ENCODE assay signal across 8 mouse cellular contexts in the genomic region with DNA sequence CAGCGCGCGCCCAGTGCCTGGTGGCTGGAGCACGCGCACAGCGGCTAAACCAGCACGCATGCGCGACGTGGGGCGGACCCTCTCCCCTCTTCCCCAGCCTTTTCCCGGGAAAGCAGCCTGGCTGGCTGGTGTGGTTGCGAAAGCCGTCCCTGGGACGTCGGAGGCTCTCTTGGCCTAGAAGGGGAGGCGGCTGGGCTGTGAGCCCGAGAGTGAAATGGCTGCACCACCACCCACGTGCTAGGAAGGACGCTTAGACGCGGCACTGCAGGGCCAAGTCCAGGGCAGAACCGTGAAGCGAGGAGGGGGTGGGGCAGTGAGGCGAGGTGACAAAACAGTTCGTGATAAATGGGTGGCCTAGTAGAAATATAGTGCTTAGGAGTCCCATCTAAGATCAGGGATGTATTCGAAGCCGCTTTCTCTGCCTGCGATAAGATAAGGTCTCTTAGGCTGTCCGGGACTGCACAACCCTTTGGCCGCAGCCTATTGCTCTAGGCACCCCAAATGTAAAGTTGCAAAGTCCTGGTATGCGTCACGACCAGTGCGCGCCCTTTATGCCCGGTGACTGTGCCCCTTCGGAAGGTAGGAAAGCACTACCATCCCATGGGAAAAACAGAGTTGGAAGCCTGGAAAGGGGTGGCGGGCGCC. TPM values are rescaled to one million over a fixed set of nuclear protein-coding genes. Genes with fewer than 3 reads are reported as not detected.
A peak's percentile ranks its signal among the peaks of the same experiment; 100 is the strongest.
DNase-seq lines count a peak whose midpoint lies in the region; ATAC-seq and TF ChIP-seq lines count a peak whose summit lies in the region.
"Had no signal": no experiment of that assay in that cellular context is flagged by ENCODE, and none has a peak within 500 bp of the region (broad histone marks: within the 10 kb centered on the region; RNA-seq: fewer than 3 reads in every experiment).

No protein-coding gene starts in this region.

- ATAC-seq in liver, postnatal 0 days, result peak; percentile 78
- ATAC-seq in neural tube, embryonic 15.5 days (ENCODE audit: low FRiP score), result peak; percentile 29; the same call in 1 of the 2 replicates

- H3K36me3 ChIP-seq in ES-Bruce4 (ENCODE audit: control insufficient read depth, insufficient read depth, low read length, poor library complexity, severe bottlenecking), result no peaks in the 10 kb centered on the region
- H3K36me3 ChIP-seq in heart, adult 2 months (ENCODE audit: control insufficient read depth, insufficient read depth, low read length), result no peaks in the 10 kb centered on the region
- H3K36me3 ChIP-seq in liver, postnatal 0 days (replicated peaks; ENCODE audit: insufficient read depth, low read length), result no peaks in the 10 kb centered on the region
- H3K36me3 ChIP-seq in neural tube, embryonic 15.5 days, result no peaks in the 10 kb centered on the region

- no peaks in the 10 kb centered on the region for H3K9me3 ChIP-seq in ES-Bruce4 (replicated peaks; ENCODE audit: control insufficient read depth, insufficient read depth, low read length, poor library complexity, severe bottlenecking)
- no peaks in the 10 kb centered on the region for H3K9me3 ChIP-seq in liver, postnatal 0 days (ENCODE audit: low read length)
- no peaks in the 10 kb centered on the region for H3K9me3 ChIP-seq in neural tube, embryonic 15.5 days (replicated peaks)

- peak overlapping the region; percentile 23; the same call in 1 of the 2 replicates for H3K4me2 ChIP-seq in liver, postnatal 0 days (ENCODE audit: low read depth, low read length)
- peak overlapping the region; percentile 72 for H3K4me2 ChIP-seq in neural tube, embryonic 15.5 days

- 0 out of 2 replicates have a peak overlapping the region, but pooled peaks have one; percentile 0 for H3K4me3 ChIP-seq in ES-Bruce4 (ENCODE audit: low read depth, low read length)
- H3K4me3 ChIP-seq in heart, adult 2 months, result no peak overlapping the region
- H3K4me3 ChIP-seq in liver, postnatal 0 days (ENCODE audit: low read depth, low read length), result 0 out of 2 replicates have a peak overlapping the region, but pooled peaks have one; percentile 2
- peak overlapping the region; percentile 40 for H3K4me3 ChIP-seq in neural tube, embryonic 15.5 days (replicated peaks)

- WGBS in heart, adult 2 months, result 5% methylated on average over 39 of the region's 39 CpGs
- under 1% methylated on average over 37 of the region's 39 CpGs for WGBS in liver, postnatal 0 days (ENCODE audit: insufficient replicate concordance)
- 1% methylated on average over 39 of the region's 39 CpGs for WGBS in neural tube, embryonic 15.5 days

- no peak overlapping the region for H3K9ac ChIP-seq in ES-Bruce4 (ENCODE audit: low read depth, poor library complexity, severe bottlenecking)
- H3K9ac ChIP-seq in heart, adult 2 months (ENCODE audit: low read depth, low read length), result no peak overlapping the region
- H3K9ac ChIP-seq in liver, postnatal 0 days (replicated peaks), result no peak overlapping the region
- H3K9ac ChIP-seq in neural tube, embryonic 15.5 days (replicated peaks), result peak overlapping the region; percentile 31; the same call in 1 of the 2 replicates

- no peak for TF ChIP-seq EP300 in ES-Bruce4 (IDR thresholded peaks at IDR 0.05; ENCODE audit: insufficient read depth, low read depth, low read length)
- no peak for TF ChIP-seq EP300 in heart, adult 2 months (IDR thresholded peaks at IDR 0.05; ENCODE audit: insufficient read depth, low read depth, low read length)
- peak; percentile 47; the same call in 1 of the 2 replicates for TF ChIP-seq EP300 in liver, postnatal 0 days (IDR thresholded peaks at IDR 0.05; ENCODE audit: low read depth)

- no peaks in the 10 kb centered on the region for H3K4me1 ChIP-seq in ES-Bruce4 (ENCODE audit: control insufficient read depth, insufficient read depth, low read length)
- H3K4me1 ChIP-seq in heart, adult 2 months (ENCODE audit: control insufficient read depth, insufficient read depth, low read length), result peaks cover 5% of the 10 kb centered on the region
- peaks cover 35% of the 10 kb centered on the region for H3K4me1 ChIP-seq in liver, postnatal 0 days (ENCODE audit: insufficient read depth)
- H3K4me1 ChIP-seq in neural tube, embryonic 15.5 days, result peaks cover 49% of the 10 kb centered on the region

- DNase-seq in ZHBTc4 (ENCODE audit: low read depth, low spot score), result peak; percentile 70
- DNase-seq in heart, adult 2 months, result peak; percentile 76 to 85
- peak; percentile 71 for DNase-seq in kidney, adult 11 months
- peak; percentile 79 for DNase-seq in liver, postnatal 0 days
- DNase-seq in spleen, postnatal 14 days (ENCODE audit: low spot score in 2 of 2), result no peak

- H3K27me3 ChIP-seq in ES-Bruce4 (ENCODE audit: control insufficient read depth, insufficient read depth, low read length, poor library complexity, severe bottlenecking), result peaks cover 40% of the 10 kb centered on the region
- H3K27me3 ChIP-seq in heart, adult 2 months (ENCODE audit: control insufficient read depth, insufficient read depth, low read length), result peaks cover 46% of the 10 kb centered on the region
- peaks cover 100% of the 10 kb centered on the region for H3K27me3 ChIP-seq in liver, postnatal 0 days (ENCODE audit: insufficient read depth, low read length)
- H3K27me3 ChIP-seq in neural tube, embryonic 15.5 days (replicated peaks), result peaks cover 96% of the 10 kb centered on the region

- no peaks in the 10 kb centered on the region for H3K79me2 ChIP-seq in heart, adult 2 months (replicated peaks; ENCODE audit: control insufficient read depth, insufficient read depth, low read length)

- no peak for TF ChIP-seq POLR2A in ES-Bruce4 (IDR thresholded peaks at IDR 0.05; ENCODE audit: insufficient read depth, low read length)
- TF ChIP-seq POLR2A in heart, adult 2 months (IDR thresholded peaks at IDR 0.05; ENCODE audit: insufficient read depth, low read depth, low read length), result no peak

- no peak overlapping the region for H3K27ac ChIP-seq in ES-Bruce4 (ENCODE audit: insufficient read depth, low read length)
- no peak overlapping the region for H3K27ac ChIP-seq in heart, adult 2 months
- H3K27ac ChIP-seq in liver, postnatal 0 days (ENCODE audit: low read depth), result no peak overlapping the region
- H3K27ac ChIP-seq in neural tube, embryonic 15.5 days (replicated peaks), result no peak overlapping the region

- TF ChIP-seq CTCF in ES-Bruce4 (IDR thresholded peaks at IDR 0.05; ENCODE audit: low read depth, low read length), result no peak
- TF ChIP-seq CTCF in heart, adult 2 months (IDR thresholded peaks at IDR 0.05), result no peak
- no peak for TF ChIP-seq CTCF in liver, postnatal 0 days (IDR thresholded peaks at IDR 0.05; ENCODE audit: low read depth)

- intact Hi-C loops in heart, adult 2 months (cut with DNase I), result no loop called here

RNA-seq across cellular contexts. Expression of a gene that starts 6.0 kb away (rescaled TPM):
- 0.75 and 1.7 TPM in 2 replicates for polyA plus RNA-seq in ES-Bruce4 (2011; ENCODE audit: insufficient read depth, insufficient read length, low read depth, missing spikeins)
- 1 to 10 TPM; 4.0 to 5.3 TPM for total RNA-seq in heart, adult 2 months (2021)
- polyA plus RNA-seq in heart, adult 2 months (2012; rRNA removed), result 2.0 and 2.7 TPM in 2 replicates
- 3.1 and 3.9 TPM in 2 replicates for polyA plus RNA-seq in liver, postnatal 0 days (2015; fragmentation: Nextera tagmentation; extraction: Ambion mirVana)
- 7.2 and 7.3 TPM in 2 replicates for polyA plus RNA-seq in neural tube, embryonic 15.5 days (2015; fragmentation: Nextera tagmentation; extraction: Ambion mirVana)

RNA-seq across cellular contexts. Expression of a gene that starts 24.0 kb away (rescaled TPM):
- 11.6 and 12.9 TPM in 2 replicates for polyA plus RNA-seq in ES-Bruce4 (2011; ENCODE audit: insufficient read depth, insufficient read length, low read depth, missing spikeins)
- 1 to 10 TPM; 1.7 to 2.3 TPM for total RNA-seq in heart, adult 2 months (2021)
- polyA plus RNA-seq in heart, adult 2 months (2012; rRNA removed), result 2.3 and 3.0 TPM in 2 replicates
- polyA plus RNA-seq in liver, postnatal 0 days (2015; fragmentation: Nextera tagmentation; extraction: Ambion mirVana), result 1.9 and 2.0 TPM in 2 replicates
- 8.3 and 13.3 TPM in 2 replicates for polyA plus RNA-seq in neural tube, embryonic 15.5 days (2015; fragmentation: Nextera tagmentation; extraction: Ambion mirVana)

RNA-seq across cellular contexts. Expression of a gene that starts 39.3 kb away (rescaled TPM):
- polyA plus RNA-seq in ES-Bruce4 (2011; ENCODE audit: insufficient read depth, insufficient read length, low read depth, missing spikeins), result 0.32 and 0.46 TPM in 2 replicates
- total RNA-seq in heart, adult 2 months (2021), result 10 to 100 TPM in 1 of 2 experiments, 1 to 10 TPM in 1; 8.1 to 12.3 TPM
- 4.7 and 5.4 TPM in 2 replicates for polyA plus RNA-seq in heart, adult 2 months (2012; rRNA removed)
- polyA plus RNA-seq in liver, postnatal 0 days (2015; fragmentation: Nextera tagmentation; extraction: Ambion mirVana), result 2.8 and 4.7 TPM in 2 replicates
- polyA plus RNA-seq in neural tube, embryonic 15.5 days (2015; fragmentation: Nextera tagmentation; extraction: Ambion mirVana), result 20.2 and 24.2 TPM in 2 replicates

RNA-seq across cellular contexts. Expression of a gene that starts 58.7 kb away (rescaled TPM):
- not detected in 2 replicates for polyA plus RNA-seq in ES-Bruce4 (2011; ENCODE audit: insufficient read depth, insufficient read length, low read depth, missing spikeins)
- total RNA-seq in heart, adult 2 months (2021), result not detected
- not detected in 2 replicates for polyA plus RNA-seq in heart, adult 2 months (2012; rRNA removed)
- not detected in 2 replicates for polyA plus RNA-seq in liver, postnatal 0 days (2015; fragmentation: Nextera tagmentation; extraction: Ambion mirVana)
- polyA plus RNA-seq in neural tube, embryonic 15.5 days (2015; fragmentation: Nextera tagmentation; extraction: Ambion mirVana), result not detected in 2 replicates
- total RNA-seq: neutrophil, adult 5-6 weeks had no signal

Comparison
In these comparisons a context has a peak if more than half of its experiments do, and no peak if none do; other contexts are left out.
1. DNase-seq: peak in ZHBTc4 (single experiment), heart, adult 2 months (2 of 2), kidney, adult 11 months (single experiment) and liver, postnatal 0 days (single experiment); none in spleen, postnatal 14 days (0 of 2).